Comparison of ENCODE assay signal across 8 mouse cellular contexts in genomic region chr5:36988124-36988780, GRCm38 (mm10). TPM values are rescaled to one million over a fixed set of nuclear protein-coding genes. Genes with fewer than 3 reads are reported as not detected.
DNase-seq lines count a peak whose midpoint lies in the region; ATAC-seq and TF ChIP-seq lines count a peak whose summit lies in the region.

No protein-coding gene starts in this region.

- ATAC-seq in heart, embryonic 16.5 days (replicated peaks; ENCODE audit: extremely low read depth, insufficient read depth, low FRiP score), result 0 out of 2 replicates have a peak, but pooled peaks have one; percentile 7
- ATAC-seq in liver, postnatal 0 days, result peak; percentile 13; the same call in 1 of the 2 replicates
- no peak for ATAC-seq in CD4-positive, CD25-positive, alpha-beta regulatory T cell, adult 4 months
- ATAC-seq in activated CD4-positive, CD25-positive, alpha-beta regulatory T cell, adult 4 months, result no peak

- peak overlapping the region; percentile 90 for H3K9ac ChIP-seq in heart, embryonic 16.5 days (ENCODE audit: low read length)
- peak overlapping the region; percentile 75 for H3K9ac ChIP-seq in liver, postnatal 0 days (replicated peaks)

- peak; percentile 7 to 13 for DNase-seq in kidney, adult 8-10 months
- DNase-seq in kidney, postnatal 14 days, result no peak
- DNase-seq in liver, postnatal 0 days, result no peak
- no peak for DNase-seq in adrenal gland, postnatal 14 days

- TF ChIP-seq CTCF in liver, postnatal 0 days (IDR thresholded peaks at IDR 0.05; ENCODE audit: low read depth), result no peak

- peak overlapping the region; percentile 100 for H3K4me2 ChIP-seq in heart, embryonic 16.5 days (ENCODE audit: low read depth, low read length)
- H3K4me2 ChIP-seq in liver, postnatal 0 days (ENCODE audit: low read depth, low read length), result peak overlapping the region; percentile 93

- TF ChIP-seq EP300 in liver, postnatal 0 days (IDR thresholded peaks at IDR 0.05; ENCODE audit: low read depth), result no peak

- no peaks in the 10 kb centered on the region for H3K36me3 ChIP-seq in heart, embryonic 16.5 days (ENCODE audit: control insufficient read depth, insufficient read depth)
- no peaks in the 10 kb centered on the region; the same call in 1 of the 2 replicates for H3K36me3 ChIP-seq in liver, postnatal 0 days (replicated peaks; ENCODE audit: insufficient read depth, low read length)

- peak overlapping the region; percentile 77 for H3K4me3 ChIP-seq in brown adipose tissue, adult 24 weeks (ENCODE audit: insufficient read depth, low read depth, low read length)
- peak overlapping the region; percentile 90 for H3K4me3 ChIP-seq in heart, embryonic 16.5 days (ENCODE audit: low read length)
- peak overlapping the region; percentile 67 for H3K4me3 ChIP-seq in liver, postnatal 0 days (ENCODE audit: low read depth, low read length)

- H3K9me3 ChIP-seq in heart, embryonic 16.5 days (replicated peaks; ENCODE audit: control insufficient read depth, low read length), result no peaks in the 10 kb centered on the region
- H3K9me3 ChIP-seq in liver, postnatal 0 days (ENCODE audit: low read length), result no peaks in the 10 kb centered on the region

- WGBS in heart, embryonic 16.5 days, result 12% methylated on average over 24 of the region's 24 CpGs
- WGBS in liver, postnatal 0 days (ENCODE audit: insufficient replicate concordance), result 13% methylated on average over 24 of the region's 24 CpGs

- H3K4me1 ChIP-seq in brown adipose tissue, adult 24 weeks (ENCODE audit: control insufficient read depth, insufficient read depth, insufficient read length, low read length), result peaks cover 3% of the 10 kb centered on the region
- peaks cover 6% of the 10 kb centered on the region for H3K4me1 ChIP-seq in heart, embryonic 16.5 days (ENCODE audit: control insufficient read depth, insufficient read depth, low read length)
- H3K4me1 ChIP-seq in liver, postnatal 0 days (ENCODE audit: insufficient read depth), result peaks cover 5% of the 10 kb centered on the region; the same call in 1 of the 2 replicates

- no peak overlapping the region for H3K27ac ChIP-seq in brown adipose tissue, adult 24 weeks (replicated peaks; ENCODE audit: low read depth, low read length)
- peak overlapping the region; percentile 71 for H3K27ac ChIP-seq in heart, embryonic 16.5 days (ENCODE audit: low read length)
- no peak overlapping the region for H3K27ac ChIP-seq in liver, postnatal 0 days (ENCODE audit: low read depth)

- no peaks in the 10 kb centered on the region for H3K27me3 ChIP-seq in heart, embryonic 16.5 days (ENCODE audit: control insufficient read depth, insufficient read depth, low read length)
- H3K27me3 ChIP-seq in liver, postnatal 0 days (ENCODE audit: insufficient read depth, low read length), result no peaks in the 10 kb centered on the region

RNA-seq across cellular contexts. Expression of gene Wfs1, which starts 0.8 kb away (rescaled TPM):
- polyA plus RNA-seq in brown adipose tissue, adult 24 weeks (2012; ENCODE audit: insufficient read depth, insufficient read length, missing spikeins), result 13.6 and 14.2 TPM in 2 replicates
- polyA plus RNA-seq in heart, embryonic 16.5 days (2015; fragmentation: Nextera tagmentation; extraction: Ambion mirVana), result 18.4 and 19.2 TPM in 2 replicates
- 1.7 and 1.9 TPM in 2 replicates for polyA plus RNA-seq in liver, postnatal 0 days (2015; fragmentation: Nextera tagmentation; extraction: Ambion mirVana)
- 1 to 10 TPM in 1 of 2 experiments, under 1 TPM in 1; 0.81 to 1.7 TPM for polyA plus RNA-seq in CD4-positive, CD25-positive, alpha-beta regulatory T cell, adult 4 months (2017; shearing (Covaris generic))
- under 1 TPM; 0.46 to 0.79 TPM for polyA plus RNA-seq in activated CD4-positive, CD25-positive, alpha-beta regulatory T cell, adult 4 months (2017; shearing (Covaris generic))
- total RNA-seq in adrenal gland, postnatal 14 days (2021), result 23.7 and 24.3 TPM in 2 replicates

Comparison
In these comparisons a context has a peak if more than half of its experiments do, and no peak if none do; other contexts are left out.
1. DNase-seq: peak in kidney, adult 8-10 months (2 of 2); none in kidney, postnatal 14 days (single experiment), liver, postnatal 0 days (single experiment) and adrenal gland, postnatal 14 days (single experiment).
2. ATAC-seq: peak in heart, embryonic 16.5 days (single experiment) and liver, postnatal 0 days (single experiment); none in CD4-positive, CD25-positive, alpha-beta regulatory T cell, adult 4 months (single experiment) and activated CD4-positive, CD25-positive, alpha-beta regulatory T cell, adult 4 months (single experiment).
3. Peak in every context shown above with its lines, with median percentiles within 50 percentile points of each other: H3K4me3 ChIP-seq.